Mouse (Mus musculus) granulocyte monocyte progenitor cell, adult 5-6 weeks (primary cell): ENCODE results near the gene Chchd5. TPM values are rescaled to one million over a fixed set of nuclear protein-coding genes. Genes with fewer than 3 reads are reported as not detected.

Experiments
- ATAC-seq: replicated peaks from 2 replicates; pipeline ENCODE4 v1.8.0; 2016; ENCODE audit warnings: mild to moderate bottlenecking, moderate TSS enrichment, inconsistent platforms; ENCODE audit not compliant: poor library complexity, severe bottlenecking
- total RNA-seq, 2 experiments: library from RNA; stranded (forward) in 1 of 2; stranded (reverse) in 1 of 2; fragments of 200-712, 200-1000 nt in 1 of 2; fragments of >200 nt in 1 of 2; fragmentation: Nextera tagmentation in 1 of 2; gene quantifications; 2 replicates each; pipeline ENCODE4 v1.2.3; 2014 to 2017

Gene Chchd5
- total RNA-seq, 2 experiments from 2014 or later: 18.6 to 22.2 TPM

DNA sequence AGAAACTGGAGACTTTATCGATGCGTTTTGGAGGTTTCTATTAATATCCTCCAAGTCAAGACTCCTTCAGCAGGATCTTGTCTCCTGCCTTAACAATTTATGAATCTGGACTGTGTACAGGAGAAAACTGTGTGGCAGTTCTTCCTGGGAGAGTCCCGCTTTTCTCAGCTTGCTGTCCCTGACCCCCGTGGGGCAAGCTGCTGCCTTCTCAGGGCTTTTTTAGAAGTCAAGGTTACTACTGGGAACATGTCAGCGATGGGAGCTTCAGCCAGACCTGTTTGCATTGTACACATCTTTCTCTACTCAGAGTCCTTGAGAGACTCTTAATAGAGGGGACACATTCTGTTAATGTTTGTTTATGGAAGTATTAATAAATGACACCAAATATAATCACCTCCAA is 20.9 kb downstream of the Chchd5 start:
- ATAC-seq: no peak

DNA sequence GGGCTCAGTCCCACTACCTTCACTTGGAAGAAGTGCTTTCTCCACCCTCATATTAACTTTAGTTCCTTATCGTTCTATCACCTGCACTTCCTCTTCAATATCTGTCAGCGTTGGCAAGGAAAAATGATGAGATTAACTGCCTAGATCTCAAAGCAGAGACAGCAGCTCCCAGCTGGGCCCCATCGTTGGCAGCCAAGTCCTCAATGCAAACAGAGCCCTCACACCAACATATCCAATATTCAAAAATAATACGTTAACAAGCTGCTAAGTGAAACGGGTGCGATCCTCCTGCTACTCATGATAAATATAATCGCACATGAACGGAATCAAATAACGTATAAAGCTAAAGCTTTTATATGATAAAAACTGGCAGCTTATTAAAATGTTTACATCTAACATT is 21.6 kb downstream of the Chchd5 start:
- ATAC-seq: no peak

DNA sequence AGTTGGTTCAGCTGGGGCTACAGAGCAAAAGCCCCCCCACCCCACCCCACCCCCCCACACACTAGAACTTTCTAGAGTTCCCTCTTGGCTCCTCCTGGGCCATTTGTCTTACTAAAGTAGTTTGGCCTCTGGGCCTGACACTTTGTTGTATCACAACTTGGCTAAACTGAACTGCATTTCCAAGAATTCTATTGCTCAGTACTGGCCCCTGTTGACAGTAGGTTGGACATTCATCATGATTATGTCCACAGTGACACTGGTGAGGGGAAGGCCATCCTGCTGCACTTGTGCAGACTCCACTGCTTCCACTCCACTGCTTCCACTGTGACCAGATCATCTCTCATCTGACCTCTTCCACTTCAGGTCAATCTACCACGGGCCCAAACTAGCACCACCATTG is 23.3 kb downstream of the Chchd5 start:
- no peak for ATAC-seq

DNA sequence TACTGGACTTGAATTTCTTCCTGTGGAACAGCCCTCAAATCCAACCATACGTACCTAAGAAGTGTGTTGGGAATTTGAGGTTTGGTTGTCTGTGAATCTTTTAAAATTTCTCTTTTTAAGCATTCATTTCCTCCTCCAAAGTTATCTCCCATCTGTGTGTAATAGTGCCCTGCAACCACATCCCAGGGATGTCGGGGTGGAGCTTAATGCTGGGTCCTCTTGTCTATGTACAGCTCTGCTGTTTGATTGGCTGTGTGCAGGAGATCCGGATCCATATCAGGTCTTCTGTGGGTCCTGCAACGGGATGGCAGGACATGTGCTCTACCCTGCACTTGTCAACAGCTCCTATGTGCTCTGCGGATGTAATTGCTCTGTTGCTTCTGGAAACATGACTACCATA is 35.3 kb downstream of the Chchd5 start:
- ATAC-seq: no peak

DNA sequence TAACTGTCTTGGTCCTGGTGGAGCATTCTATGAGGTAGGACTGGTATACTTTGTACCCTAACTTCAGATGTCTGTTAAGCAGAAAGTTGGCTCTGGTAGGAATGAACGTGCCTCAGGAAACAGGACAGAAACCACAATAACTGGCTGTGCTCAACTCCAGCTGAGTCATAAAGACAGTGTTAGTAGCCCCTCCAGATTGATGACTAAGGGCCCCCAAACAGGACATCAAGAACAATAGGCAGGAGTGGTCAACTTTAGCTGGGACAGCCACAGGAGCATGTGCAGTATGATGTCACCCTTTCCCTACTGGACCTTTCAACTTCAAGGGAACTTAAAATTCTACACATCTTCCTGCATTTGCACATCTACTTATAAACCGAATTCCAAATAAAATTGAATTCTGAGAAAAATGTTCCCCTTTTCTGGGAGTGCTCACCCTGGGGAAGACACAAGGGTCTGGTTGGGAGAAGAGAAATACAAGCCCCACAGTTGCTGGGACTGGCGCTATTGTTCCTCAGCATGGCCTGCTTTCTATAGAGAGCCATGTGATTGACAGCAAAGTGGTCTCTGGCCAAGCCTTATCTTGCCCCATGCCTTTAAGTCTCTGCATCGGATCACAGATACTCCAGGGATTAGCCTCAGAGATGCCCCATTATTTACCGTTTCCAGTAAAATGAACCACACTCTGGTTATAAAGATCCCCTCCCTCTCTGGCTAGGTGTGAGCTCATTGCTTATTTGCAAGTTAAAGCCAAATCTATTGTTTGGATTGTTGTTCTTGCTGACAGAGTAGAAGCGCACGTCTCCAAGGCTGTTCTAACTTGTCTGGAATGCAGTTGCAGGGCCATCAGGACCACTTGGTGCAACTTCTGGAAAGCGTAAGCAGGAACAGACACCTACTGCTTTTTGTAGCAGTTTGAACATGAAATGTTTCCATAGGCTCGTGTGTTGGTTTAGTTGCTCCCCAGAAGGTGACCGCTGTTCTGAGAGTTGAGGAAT is 37.3 kb downstream of the Chchd5 start:
- ATAC-seq: no peak

DNA sequence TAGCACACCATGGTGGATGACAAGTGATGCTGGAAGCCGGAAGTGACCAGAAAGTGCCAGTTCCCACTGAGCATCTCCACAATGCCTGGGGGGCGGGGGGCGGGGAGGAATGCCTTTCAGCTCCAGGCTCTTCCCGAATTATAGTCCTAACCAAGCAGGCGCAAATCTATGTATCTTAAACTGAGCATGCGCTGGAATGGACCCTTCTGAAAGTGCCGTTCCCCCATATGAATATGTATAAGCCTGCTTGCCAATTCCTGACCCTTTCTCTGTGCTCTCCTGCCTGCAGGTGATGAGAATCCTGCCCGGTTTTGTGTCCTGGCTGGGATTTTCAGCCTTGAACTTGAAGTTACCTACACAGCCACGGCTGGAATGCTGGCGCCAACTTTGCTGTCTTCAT is 43.9 kb downstream of the Chchd5 start:
- ATAC-seq: no peak

DNA sequence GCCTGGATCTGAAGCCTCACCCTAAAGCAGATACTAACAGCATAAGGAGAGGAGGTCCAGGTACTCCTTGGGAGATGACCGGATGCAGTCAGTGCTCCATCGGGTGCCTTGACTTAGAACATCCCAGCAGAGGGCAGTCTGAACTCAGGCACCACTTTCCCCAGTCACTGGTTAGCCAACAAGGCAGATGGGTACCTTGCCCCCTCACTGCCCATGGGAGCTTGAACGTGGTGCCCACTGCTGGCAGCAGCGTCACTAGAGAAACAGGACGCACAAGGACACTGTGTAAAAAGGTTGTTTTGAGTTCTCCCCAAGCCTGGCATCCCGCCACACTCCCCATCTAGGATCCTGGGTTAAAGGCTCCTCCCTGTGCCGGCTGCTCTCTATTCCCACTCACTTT is 45.0 kb downstream of the Chchd5 start:
- ATAC-seq: peak; percentile 74

DNA sequence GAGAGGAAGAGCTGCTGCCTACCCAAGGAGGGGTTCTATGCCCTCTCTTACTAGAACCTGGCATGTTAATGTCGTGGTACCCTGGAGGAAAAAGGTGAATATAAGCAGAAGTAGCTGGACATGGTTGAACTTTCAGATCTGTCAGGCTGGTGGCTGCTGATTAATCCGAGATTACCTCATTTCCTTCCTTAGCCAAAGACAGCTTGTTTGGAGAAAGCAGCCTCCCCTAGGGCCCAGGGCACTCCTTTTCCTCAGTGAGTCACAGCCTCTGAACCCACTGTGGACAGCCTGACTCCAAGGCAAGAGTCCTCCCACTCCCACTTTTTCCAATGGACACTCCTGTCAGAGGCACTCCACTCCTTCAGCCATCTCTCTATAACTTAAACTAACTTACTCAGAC is 46.1 kb downstream of the Chchd5 start:
- ATAC-seq: peak; percentile 71

DNA sequence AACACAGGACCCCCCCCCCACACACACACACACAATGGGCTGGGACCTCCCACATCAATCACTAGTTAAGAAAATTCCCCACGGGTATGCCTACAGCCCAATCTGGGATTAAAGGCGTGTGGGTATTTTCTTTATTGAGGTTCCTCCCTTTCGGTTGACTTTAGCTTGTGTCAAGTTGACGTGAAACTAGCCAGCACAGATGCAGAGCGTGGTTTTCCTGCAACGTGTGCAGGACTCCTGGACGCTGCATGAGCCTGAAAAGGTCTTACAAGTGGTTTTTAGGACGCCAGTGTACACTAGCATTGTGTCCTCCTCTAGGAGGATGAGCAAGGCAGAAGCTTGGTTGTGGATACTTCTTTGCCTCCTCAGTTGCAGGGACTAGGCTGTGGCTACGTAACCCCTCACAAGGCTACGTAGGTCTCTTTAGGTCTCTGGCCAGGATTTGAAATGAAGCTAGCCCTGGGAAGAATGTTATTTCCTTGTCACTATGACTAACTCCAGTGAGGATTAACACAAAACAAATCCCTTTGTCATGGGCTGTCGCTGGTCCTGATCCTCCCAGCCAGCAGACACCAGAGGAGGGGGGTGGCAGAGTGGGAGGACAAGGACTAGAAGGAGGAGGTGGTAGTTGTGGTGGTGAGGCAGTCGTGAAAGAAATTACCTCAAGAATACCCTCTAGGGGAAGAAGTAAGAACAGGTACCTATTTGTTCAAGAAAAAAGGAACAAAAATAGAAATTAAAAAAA is 47.3 kb downstream of the Chchd5 start:
- ATAC-seq: no peak

DNA sequence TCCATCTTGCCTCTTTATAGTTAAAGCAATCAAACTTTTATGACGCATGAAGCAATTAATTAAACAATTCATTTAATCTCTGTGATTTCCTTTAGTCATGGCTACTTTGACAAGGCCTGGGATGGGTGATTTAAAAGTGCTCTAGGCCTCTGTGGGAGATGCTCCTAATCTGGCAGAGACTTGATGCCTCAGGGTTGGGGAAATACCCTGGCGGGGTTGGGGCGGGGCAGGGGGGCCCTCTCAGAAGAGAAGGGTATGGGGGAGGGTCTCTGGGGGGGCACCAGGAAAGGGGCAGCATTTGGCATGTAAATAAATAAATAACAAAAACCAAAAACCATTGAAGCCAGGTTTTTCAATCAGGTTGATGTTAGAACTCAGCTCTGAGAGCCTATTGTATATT is 48.2 kb downstream of the Chchd5 start:
- ATAC-seq: no peak

DNA sequence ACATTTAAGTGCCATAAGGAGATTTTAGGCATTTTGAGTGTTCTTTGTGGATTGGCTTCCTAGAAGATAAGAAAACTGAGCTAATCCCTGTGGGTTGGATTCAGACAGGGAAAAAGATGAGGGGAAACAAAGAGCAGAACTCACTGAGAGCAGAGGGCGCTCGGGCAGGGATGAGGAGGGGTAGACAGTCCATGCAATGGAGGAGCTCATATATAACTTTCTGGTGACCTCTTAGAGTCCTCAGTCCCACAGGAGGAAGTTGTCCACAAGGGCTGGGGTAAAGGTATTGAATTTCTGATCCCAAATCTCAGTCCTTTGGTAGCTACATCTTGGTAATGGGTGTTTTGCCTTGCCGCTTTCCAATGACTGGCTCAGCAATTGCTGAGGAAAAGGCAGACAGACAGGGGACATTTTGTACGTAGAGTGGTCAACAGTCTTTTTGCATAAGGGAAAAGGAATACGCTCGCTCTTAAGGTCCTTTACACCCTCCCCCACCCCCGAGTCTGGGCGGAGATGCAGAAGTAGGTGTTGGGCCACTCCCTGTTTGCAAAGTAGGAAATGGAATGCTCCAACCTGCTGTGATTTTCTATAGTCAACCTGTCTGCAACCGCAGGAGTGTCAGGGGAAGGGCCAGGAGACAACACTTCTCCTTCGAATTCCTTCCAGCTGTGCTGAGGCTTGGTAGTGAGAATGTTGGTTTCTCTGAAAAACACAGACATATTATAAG is 48.8 kb downstream of the Chchd5 start:
- ATAC-seq: no peak

DNA sequence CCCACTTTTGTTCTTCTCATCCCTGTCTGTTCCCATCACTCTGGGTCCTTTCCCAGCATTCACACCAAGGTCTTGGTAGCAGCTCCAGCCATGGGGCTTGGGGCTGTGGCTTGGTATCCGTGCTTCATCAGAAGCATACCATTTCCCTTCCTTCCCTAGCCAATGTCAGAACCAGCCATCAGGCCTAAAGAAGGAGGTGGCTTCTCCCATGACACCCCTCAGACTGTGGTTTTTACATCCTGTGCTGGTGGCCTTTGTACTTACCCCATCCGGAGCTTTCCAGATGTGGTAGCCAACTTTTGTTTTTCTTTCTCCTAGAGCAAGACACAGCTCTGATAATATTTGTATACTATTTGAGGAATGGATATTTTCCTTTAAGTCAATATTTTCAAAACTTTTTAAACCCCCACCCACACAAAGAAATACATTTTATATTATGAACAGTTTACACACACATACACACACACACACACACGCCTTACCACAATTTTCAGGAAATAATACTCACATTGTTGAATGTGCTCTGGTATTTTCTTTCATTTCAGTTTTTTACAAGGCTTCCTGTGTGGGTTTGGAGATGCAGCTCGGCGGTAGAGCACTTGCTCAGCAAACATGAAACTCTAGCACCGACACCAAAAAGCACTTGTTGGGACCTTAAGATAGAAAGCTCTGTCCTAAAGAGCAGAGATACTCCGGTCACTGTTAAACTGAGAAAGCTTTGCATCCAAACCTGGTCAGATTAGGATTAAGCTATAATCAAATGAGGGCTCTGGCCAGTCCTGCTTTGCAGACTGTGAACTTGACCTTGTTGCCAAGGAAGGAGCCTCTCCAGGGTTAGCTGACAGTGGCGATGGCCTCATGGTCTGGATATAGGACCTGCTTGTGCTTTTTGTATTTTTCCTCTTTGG is 50.7 kb downstream of the Chchd5 start:
- ATAC-seq: peak; percentile 77

DNA sequence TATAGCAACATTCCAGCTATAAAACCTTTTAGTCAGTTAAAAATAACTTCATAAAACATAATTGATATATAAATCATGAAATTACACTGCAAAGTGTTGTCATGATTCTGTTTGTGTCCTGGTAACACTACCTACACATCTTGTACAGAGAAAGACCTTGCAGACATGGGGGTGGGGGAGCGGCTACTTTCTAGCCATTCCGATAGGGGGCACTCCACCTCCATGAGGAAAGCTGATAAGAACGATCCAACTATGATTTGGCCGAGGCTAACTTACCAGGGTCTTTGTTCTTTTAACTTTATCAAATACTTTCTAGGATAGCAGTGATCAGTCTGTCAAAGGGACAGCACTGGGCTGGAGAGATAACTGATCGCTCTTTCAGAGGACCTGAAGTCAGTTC is 52.0 kb downstream of the Chchd5 start:
- no peak for ATAC-seq

DNA sequence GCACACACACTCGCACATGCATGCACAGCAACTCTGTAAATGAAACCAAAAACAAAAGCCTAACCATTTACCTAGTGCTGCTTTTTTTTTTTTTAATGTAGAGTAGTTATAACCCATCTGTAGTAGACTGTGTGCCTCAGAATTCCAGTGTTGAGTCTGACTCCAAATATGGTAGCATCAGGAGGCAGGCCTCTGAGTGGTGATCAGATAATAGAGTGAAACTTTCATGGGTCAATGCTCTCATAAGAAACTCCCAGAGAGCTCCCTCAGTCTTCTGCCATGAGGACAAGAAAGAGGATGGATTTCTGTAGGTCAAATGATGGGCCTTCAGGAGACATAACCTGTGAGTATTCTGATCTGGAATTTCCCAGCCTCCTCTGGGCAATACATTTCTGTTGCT is 52.9 kb downstream of the Chchd5 start:
- ATAC-seq: no peak

DNA sequence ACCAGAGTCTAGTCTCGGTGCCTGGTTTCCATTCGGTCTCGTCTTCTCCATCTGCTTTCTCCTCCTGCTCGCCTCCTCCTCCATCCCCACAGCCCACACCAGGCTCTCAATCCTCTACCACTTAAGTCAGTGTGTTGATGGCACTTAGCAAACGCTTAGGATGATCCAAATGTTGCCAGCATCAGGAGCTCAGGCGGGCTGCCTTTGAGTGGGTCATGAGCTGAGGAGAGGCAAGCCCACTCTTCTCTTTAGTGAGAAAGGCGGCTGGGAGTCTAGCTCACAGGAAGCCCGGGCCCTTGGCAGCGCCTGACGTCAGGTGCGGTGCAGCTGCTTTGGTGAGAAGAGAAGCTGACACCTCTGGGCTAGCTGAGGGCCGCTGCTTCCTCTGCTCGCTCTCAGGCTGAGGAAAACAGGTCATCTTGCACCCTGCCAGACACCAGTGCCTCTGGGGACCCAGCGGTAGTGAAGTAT is 54.1 kb downstream of the Chchd5 start:
- ATAC-seq: peak; percentile 23

Other genes starting within 250 kb of the Chchd5 start
- 10.5 and 15.4 TPM in 2 replicates for gene Zc3h8, start 185.6 kb upstream of the Chchd5 start, total RNA-seq (2014; fragmentation: Nextera tagmentation)
- gene Zc3h8, start 185.6 kb upstream of the Chchd5 start, total RNA-seq (2017): 9.9 and 19.1 TPM in 2 replicates
- 0.82 and 3.7 TPM in 2 replicates for gene Zc3h6, start 162.3 kb upstream of the Chchd5 start, total RNA-seq (2014; fragmentation: Nextera tagmentation)
- 1.9 TPM in 2 replicates for gene Zc3h6, start 162.3 kb upstream of the Chchd5 start, total RNA-seq (2017)
- gene Gm10762, start 162.0 kb upstream of the Chchd5 start, total RNA-seq (2014; fragmentation: Nextera tagmentation): 2.8 and 7.7 TPM in 2 replicates
- gene Gm10762, start 162.0 kb upstream of the Chchd5 start, total RNA-seq (2017): 4.0 and 10.5 TPM in 2 replicates
- not detected in 2 replicates for gene Vinac1, start 81.5 kb upstream of the Chchd5 start, total RNA-seq (2014; fragmentation: Nextera tagmentation)
- gene Vinac1, start 81.5 kb upstream of the Chchd5 start, total RNA-seq (2017): not detected in 2 replicates
- 2.8 and 3.7 TPM in 2 replicates for gene Ttl, start 63.8 kb upstream of the Chchd5 start, total RNA-seq (2014; fragmentation: Nextera tagmentation)
- gene Ttl, start 63.8 kb upstream of the Chchd5 start, total RNA-seq (2017): 3.6 and 3.7 TPM in 2 replicates
- 43.2 and 56.1 TPM in 2 replicates for gene Polr1b, start 28.7 kb upstream of the Chchd5 start, total RNA-seq (2014; fragmentation: Nextera tagmentation)
- gene Polr1b, start 28.7 kb upstream of the Chchd5 start, total RNA-seq (2017): 47.1 and 49.7 TPM in 2 replicates
- 34.8 and 35.3 TPM in 2 replicates for gene Slc20a1, start 69.1 kb downstream of the Chchd5 start, total RNA-seq (2014; fragmentation: Nextera tagmentation)
- 71.3 and 85.3 TPM in 2 replicates for gene Slc20a1, start 69.1 kb downstream of the Chchd5 start, total RNA-seq (2017)
- 17.1 and 49.8 TPM in 2 replicates for gene Ckap2l, start 167.5 kb downstream of the Chchd5 start, total RNA-seq (2014; fragmentation: Nextera tagmentation)
- 55.3 and 56.6 TPM in 2 replicates for gene Ckap2l, start 167.5 kb downstream of the Chchd5 start, total RNA-seq (2017)
- not detected in 2 replicates for gene Il1a, start 180.3 kb downstream of the Chchd5 start, total RNA-seq (2014; fragmentation: Nextera tagmentation)
- gene Il1a, start 180.3 kb downstream of the Chchd5 start, total RNA-seq (2017): not detected in 2 replicates
- gene Il1b, start 241.4 kb downstream of the Chchd5 start, total RNA-seq (2014; fragmentation: Nextera tagmentation): not detected in 2 replicates
- 0.52 and 4.5 TPM in 2 replicates for gene Il1b, start 241.4 kb downstream of the Chchd5 start, total RNA-seq (2017)